Mouse (Mus musculus): Measurements from ENCODE around the gene Man2b1. TPM values are rescaled to one million over a fixed set of nuclear protein-coding genes. Genes with fewer than 3 reads are reported as not detected.
A peak's percentile ranks its signal among the peaks of the same experiment; 100 is the strongest.
"Not testable (repeated sequence)": the region's sequence is repeated elsewhere in the genome, so short reads cannot be mapped to it uniquely, and the experiment has no call there.

Man2b1 gene
- total RNA-seq, 2 experiments from 2014 or later, result 38.1 to 45.5 TPM

- DNase-seq, result no peak
Measured at GRCm38 (mm10) chr8:85073041-85073612, 9.9 kb upstream of the Man2b1 start.

DNA sequence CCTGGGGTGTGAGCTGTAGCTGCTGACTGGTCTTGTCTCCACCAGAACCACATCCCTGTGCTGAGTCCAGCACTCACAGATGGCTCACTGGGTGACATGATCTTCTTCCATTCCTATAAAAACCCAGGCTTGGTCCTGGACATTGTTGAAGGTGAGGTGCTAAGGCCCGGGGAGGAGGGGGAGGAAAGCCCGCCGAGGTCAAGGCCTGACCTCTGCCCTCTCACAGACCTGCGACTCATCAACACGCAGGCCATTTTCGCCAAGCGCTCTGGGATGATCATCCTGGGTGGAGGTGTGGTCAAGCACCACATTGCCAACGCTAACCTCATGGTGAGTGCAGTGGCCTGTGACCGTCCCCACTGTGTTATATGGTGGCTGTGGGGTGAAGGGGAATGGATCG is 8.9 kb upstream of the Man2b1 start:
- DNase-seq, result no peak

DNA sequence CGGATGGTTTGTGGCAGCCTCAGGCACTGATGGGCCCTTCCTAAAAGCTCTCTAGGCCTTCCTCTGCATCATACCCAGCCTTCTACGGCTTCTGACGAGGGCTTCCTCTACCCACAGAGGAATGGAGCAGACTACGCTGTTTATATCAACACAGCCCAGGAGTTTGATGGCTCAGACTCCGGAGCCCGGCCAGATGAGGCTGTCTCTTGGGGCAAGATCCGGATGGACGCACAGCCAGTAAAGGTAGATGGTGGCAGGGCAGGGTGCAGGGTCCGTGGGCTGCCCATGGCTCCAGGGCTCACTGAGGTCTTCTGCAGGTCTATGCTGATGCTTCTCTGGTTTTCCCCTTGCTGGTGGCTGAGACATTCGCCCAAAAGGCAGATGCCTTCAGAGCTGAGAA is 8.5 kb upstream of the Man2b1 start:
- DNase-seq, result no peak

- DNase-seq, result peak; percentile 47 to 62
Measured at GRCm38 (mm10) chr8:85076001-85076400, 7.1 kb upstream of the Man2b1 start.

DNA sequence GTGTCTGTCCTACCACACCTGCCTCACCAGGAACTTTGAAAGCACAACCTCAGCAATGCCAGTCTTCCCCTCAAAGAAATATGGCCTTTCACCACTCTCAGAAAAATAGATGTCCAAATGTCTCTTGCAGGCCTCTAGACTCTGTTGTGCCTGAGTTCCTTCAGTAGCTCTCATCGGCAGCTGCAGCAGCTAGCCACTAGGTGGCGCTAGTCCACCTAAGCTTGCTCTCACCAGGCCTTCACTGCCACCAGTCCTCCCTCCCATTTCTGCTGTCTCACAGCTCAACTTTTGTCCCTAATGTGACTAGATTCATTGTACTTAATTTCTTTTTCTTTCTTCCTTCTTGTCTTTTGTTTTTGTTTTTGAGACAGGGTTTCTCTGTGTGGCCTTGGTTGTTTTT is 6.1 kb upstream of the Man2b1 start:
- peak; percentile 79 to 85 for DNase-seq

GRCm38 (mm10) chr8:85080214-85080531 is 2.9 kb upstream of the Man2b1 start:
- no peak for DNase-seq

GRCm38 (mm10) chr8:85080532-85081215 is 2.4 kb upstream of the Man2b1 start, which contains the start of gene Wdr83os:
Gene Wdr83os, plus strand, starts transcription at chr8:85080740.
- peak; percentile 49 to 54 for DNase-seq

DNA sequence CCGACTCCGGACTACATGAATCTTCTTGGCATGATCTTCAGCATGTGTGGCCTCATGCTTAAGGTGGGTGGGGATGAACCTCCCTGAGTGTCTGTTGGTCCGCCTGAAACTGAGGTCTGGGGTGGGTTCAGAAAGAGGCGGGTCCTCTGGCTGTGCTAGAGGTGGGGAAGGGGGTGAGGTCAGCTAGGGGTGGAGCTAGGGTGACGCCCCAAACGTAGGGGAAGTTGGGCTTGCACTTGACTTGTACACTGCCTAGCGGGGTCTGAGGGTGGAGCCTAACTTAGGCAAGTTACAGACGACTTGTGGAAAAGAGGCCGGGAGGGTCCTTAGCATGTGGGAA is 1.9 kb upstream of the Man2b1 start, which contains the start of gene Wdr83:
Gene Wdr83 (minus strand): TSS at position 91 of the 340 bp plus-strand sequence.
- peak; percentile 37 to 53 for DNase-seq

GRCm38 (mm10) chr8:85082169-85082568 is 901 bp upstream of the Man2b1 start:
- DNase-seq, result not testable (repeated sequence)

DNA sequence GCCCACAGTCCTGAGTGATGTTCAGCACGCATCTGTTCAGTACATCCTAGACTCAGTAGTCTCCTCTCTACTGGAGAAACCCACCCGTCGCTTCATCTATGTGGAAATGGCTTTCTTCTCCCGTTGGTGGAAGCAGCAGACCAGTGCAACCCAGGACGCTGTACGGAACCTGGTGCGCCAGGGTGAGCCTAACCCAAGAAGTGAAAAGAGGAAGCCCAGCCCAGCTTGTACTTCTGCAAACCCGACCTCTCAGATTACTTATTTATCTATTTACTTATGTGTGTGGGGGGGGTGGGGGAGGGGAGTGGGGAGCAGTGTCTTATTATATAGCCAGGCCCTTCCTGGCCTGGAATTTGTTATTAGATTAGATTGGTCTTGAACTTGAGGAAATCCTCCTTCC is 1.6 kb downstream of the Man2b1 start:
- DNase-seq, result no peak

- no peak for DNase-seq
Measured at GRCm38 (mm10) chr8:85086238-85086637, 3.2 kb downstream of the Man2b1 start.

DNA sequence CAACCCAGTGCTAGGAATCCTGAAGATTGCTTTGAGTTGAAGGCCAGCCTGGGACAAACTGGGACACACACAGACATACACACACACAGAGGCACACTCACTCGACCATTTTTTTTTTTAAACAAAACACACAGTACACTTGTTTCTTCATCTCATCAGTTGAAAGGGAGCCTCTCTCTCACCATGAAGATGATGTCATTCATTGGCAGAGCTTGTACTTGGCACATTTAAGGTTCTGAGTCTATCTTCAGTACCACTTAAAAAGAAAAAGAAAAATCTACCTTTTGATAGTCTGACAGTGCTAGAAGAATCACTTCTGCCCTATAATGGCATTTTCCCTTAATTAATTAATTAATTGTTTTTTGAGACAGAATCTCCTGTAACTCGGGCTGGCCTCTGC is 5.7 kb downstream of the Man2b1 start:
- no peak for DNase-seq

GRCm38 (mm10) chr8:85090856-85091255 is 7.8 kb downstream of the Man2b1 start:
- DNase-seq, result no peak

GRCm38 (mm10) chr8:85091526-85092090 is 8.5 kb downstream of the Man2b1 start:
- no peak for DNase-seq

GRCm38 (mm10) chr8:85095051-85095450 is 12.0 kb downstream of the Man2b1 start:
- no peak for DNase-seq

DNA sequence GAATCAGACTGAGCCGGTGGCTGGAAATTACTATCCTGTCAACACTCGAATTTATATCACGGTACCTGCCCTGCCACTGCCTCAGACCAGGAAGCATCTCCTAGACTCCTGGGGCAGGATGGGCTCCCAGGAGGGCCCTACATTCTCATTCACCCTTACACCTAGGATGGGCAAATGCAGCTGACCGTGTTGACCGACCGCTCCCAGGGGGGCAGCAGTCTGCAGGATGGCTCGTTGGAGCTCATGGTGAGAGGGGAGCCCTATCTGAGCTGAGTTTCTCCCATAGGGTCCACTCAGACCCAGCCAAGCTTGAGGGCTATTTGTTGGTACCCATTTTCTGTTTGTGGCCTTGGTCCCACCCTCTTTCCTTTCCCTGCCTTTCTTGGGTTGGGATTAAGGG is 12.5 kb downstream of the Man2b1 start:
- no peak for DNase-seq

GRCm38 (mm10) chr8:85096196-85096595 is 13.1 kb downstream of the Man2b1 start:
- DNase-seq, result no peak

- no peak for DNase-seq
Measured at GRCm38 (mm10) chr8:85096850-85097249, 13.8 kb downstream of the Man2b1 start.

DNA sequence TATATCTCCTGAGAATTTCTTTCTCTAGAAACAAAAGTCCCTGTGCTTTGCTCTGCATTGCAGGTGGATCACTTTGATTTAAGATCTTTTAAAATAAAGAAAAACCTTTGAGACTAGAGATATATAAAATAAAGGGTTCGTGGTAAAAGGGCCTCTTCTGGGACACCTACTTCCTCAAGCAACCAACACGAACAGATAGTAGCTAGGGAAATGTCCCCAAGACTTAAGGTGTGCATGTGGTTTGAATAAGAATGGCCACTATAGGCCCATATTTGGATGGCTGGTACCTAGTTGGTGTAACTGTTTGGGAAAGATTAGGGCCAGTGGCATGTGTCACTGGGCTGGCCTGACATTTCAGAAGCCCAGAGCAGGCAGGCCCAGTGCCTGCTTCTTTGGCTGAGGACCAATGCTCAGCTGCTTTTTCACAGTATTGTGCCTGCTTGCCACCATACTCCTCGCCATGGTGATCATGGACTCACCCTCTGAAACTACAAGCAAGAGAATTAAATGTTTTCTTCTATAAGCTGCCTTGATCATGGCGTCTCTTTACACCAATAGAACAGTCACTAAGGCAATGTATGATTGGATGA is 17.1 kb downstream of the Man2b1 start:
- no peak for DNase-seq

DNA sequence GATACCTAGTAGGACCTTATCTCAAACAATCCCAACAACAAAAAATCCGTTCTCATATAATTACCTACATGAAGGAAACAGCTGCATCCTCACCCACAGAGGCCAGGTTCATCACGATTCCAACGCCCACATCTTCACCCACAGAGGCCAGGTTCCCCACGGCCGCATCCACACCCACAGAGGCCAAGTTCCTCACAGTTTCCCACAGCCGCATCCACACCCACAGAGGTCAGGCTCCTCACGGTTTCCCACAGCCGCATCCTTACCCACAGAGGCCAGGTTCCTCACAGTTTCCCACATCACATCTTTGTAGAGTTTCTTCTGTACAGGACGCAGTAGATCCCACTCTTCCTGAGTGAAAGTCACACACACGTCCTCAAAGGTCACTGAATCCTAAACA is 30.2 kb downstream of the Man2b1 start:
- DNase-seq, result no peak

DNA sequence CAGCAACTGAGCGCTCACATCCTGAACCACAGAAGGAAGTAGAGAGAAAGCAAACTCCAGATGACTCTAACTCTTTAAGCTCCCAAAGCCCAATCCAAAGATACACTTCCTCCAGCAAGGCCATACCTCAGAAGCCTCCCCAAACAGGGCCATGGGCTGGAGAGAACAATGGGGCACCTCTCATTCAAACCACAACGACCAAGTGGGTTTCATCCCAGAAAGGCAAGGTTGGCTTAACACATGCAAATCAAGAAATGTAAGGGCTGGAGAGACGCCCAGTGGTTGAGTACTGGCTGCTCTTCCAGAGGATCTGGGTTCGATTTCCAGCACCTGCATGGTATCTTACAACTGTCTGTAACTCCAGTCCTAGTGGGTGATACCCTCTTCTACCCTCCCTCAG is 32.4 kb downstream of the Man2b1 start:
- DNase-seq, result no peak

DNA sequence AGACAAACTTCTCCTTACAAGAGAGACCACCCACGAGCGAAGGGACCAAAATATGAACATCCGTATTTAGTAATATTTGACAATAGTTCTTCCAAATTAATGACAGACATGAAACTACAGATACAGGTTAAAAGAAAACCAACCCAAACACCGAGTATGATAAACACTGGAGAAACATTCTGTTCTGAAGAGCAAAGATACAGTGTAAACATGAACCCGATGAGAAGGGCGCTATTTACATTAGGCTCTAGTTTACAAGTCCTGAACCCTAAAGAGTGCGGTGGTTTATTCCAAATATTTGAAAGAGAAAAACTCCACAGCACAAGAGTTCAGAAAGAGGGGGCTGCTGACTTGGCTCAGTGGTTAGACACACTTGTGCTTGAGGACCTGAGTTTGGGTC is 33.9 kb downstream of the Man2b1 start:
- no peak for DNase-seq
